Mouse (Mus musculus): ENCODE data around the gene Asic2.

DNA sequence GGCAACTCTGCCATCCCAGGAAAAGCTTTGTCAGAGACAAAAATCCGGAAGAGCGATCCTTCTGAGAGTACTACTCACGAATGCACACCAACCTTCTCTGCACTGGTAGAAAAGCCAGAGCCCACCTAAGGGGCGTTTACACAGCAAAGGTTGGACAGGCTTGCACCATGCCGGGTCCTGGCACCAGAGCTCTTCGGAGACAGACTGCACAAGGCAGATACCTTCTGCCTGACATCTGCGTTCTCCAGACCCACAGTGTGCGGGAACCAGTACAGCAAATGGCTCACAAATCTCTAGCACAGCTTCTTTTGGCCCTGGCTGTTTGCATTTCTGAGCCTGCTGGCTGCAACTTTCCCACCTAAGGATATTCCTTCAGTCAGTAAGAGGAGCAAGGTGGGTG is 817.6 kb downstream of the Asic2 start:
- TF ChIP-seq CTCF (IDR thresholded peaks at IDR 0.05; ENCODE audit: low read depth) (no peak), EP300 (IDR thresholded peaks at IDR 0.05; ENCODE audit: low read depth) (no peak)
